Mouse (Mus musculus) c-Kit-positive CD71-positive TER-119-negative erythroid progenitor cells, embryonic 14.5 days (primary cell): Measurements from ENCODE around the gene Aldh16a1.
"Not testable (repeated sequence)": the region's sequence is repeated elsewhere in the genome, so short reads cannot be mapped to it uniquely, and the experiment has no call there.

Experiments used
- DNase-seq: peaks from one replicate; pipeline ENCODE4 v3.0.0-alpha.2; 2013; ENCODE audit warnings: low read depth

Gene Aldh16a1

GRCm38 (mm10) chr7:45117566-45117965, 36.8 kb downstream of the Aldh16a1 start:
- no peak for DNase-seq

GRCm38 (mm10) chr7:45113476-45113875, 40.9 kb downstream of the Aldh16a1 start:
- DNase-seq = no peak

GRCm38 (mm10) chr7:45112529-45112928, 41.9 kb downstream of the Aldh16a1 start:
- no peak for DNase-seq

GRCm38 (mm10) chr7:45111940-45112339, 42.4 kb downstream of the Aldh16a1 start:
- no peak for DNase-seq

- not testable (repeated sequence) for DNase-seq
These were observed 44.3 kb downstream of the Aldh16a1 start for GRCm38 (mm10) chr7:45110089-45110488.

- no peak for DNase-seq
These were observed 47.2 kb downstream of the Aldh16a1 start for GRCm38 (mm10) chr7:45107052-45107645.

- no peak for DNase-seq
These were observed 47.9 kb downstream of the Aldh16a1 start for GRCm38 (mm10) chr7:45106441-45106840.

GRCm38 (mm10) chr7:45105491-45105890, 48.9 kb downstream of the Aldh16a1 start:
- DNase-seq = no peak

GRCm38 (mm10) chr7:45104941-45105340, 49.4 kb downstream of the Aldh16a1 start:
- no peak for DNase-seq

- no peak for DNase-seq
These were observed 50.7 kb downstream of the Aldh16a1 start, which contains the start of gene Fcgrt for GRCm38 (mm10) chr7:45103652-45104180. Fcgrt (minus strand) TSS chr7:45103851.

GRCm38 (mm10) chr7:45102940-45103585, 51.3 kb downstream of the Aldh16a1 start:
- DNase-seq = no peak

GRCm38 (mm10) chr7:45102441-45102840, 51.9 kb downstream of the Aldh16a1 start:
- DNase-seq = no peak

- DNase-seq = no peak
These were observed 54.3 kb downstream of the Aldh16a1 start for GRCm38 (mm10) chr7:45100046-45100445.

- DNase-seq = no peak
These were observed 55.7 kb downstream of the Aldh16a1 start for GRCm38 (mm10) chr7:45098541-45099240.

- no peak for DNase-seq
These were observed 56.9 kb downstream of the Aldh16a1 start for GRCm38 (mm10) chr7:45097479-45097878.

GRCm38 (mm10) chr7:45095965-45096364, 58.4 kb downstream of the Aldh16a1 start:
- not testable (repeated sequence) for DNase-seq

- DNase-seq = no peak
These were observed 59.0 kb downstream of the Aldh16a1 start for GRCm38 (mm10) chr7:45095367-45095766.

GRCm38 (mm10) chr7:45094121-45094520, 60.3 kb downstream of the Aldh16a1 start:
- DNase-seq = no peak

- DNase-seq = no peak
These were observed 60.9 kb downstream of the Aldh16a1 start for GRCm38 (mm10) chr7:45093516-45093905.

GRCm38 (mm10) chr7:45092828-45093515, 61.4 kb downstream of the Aldh16a1 start:
- no peak for DNase-seq

GRCm38 (mm10) chr7:45092048-45092447, 62.3 kb downstream of the Aldh16a1 start, which contains the start of gene Rcn3:
Rcn3 (minus strand) TSS chr7:45092221.
- DNase-seq = peak; percentile 65
